Mouse (Mus musculus) liver, embryonic 13.5 days (tissue): ENCODE data around the gene Tmem235. TPM values are rescaled to one million over a fixed set of nuclear protein-coding genes. Genes with fewer than 3 reads are reported as not detected.
A peak's percentile ranks its signal among the peaks of the same experiment; 100 is the strongest.

Experiments
- ATAC-seq: fragments of 200-750 bp; cut with Nextera tagmentation; 2 replicates; pipeline ENCODE4 v1.8.0; 2017; ENCODE audit warnings: low read depth, mild to moderate bottlenecking, moderate number of reproducible peaks, moderate library complexity
- DNase-seq: peaks from one replicate; pipeline ENCODE4 v3.0.0; 2022
- H3K27ac ChIP-seq: fragments of 300-500 bp; sonication (generic); 2 replicates; pipeline ENCODE4 v1.5.1; 2015; ENCODE audit warnings: moderate library complexity, mild to moderate bottlenecking, inconsistent platforms
- H3K27me3 ChIP-seq: fragments of 300-500 bp; sonication (generic); 2 replicates; pipeline ENCODE4 v1.6.1; 2015; ENCODE audit warnings: mild to moderate bottlenecking, inconsistent platforms
- H3K36me3 ChIP-seq: fragments of 300-500 bp; sonication (generic); 2 replicates; pipeline ENCODE4 v1.6.1; 2015; ENCODE audit warnings: mild to moderate bottlenecking, inconsistent platforms
- H3K4me1 ChIP-seq: fragments of 300-500 bp; sonication (generic); replicated peaks from 2 replicates; pipeline ENCODE4 v1.6.1; 2015; ENCODE audit warnings: inconsistent platforms
- H3K4me2 ChIP-seq: fragments of 300-500 bp; sonication (generic); 2 replicates; pipeline ENCODE4 v1.6.1; 2015; ENCODE audit warnings: inconsistent platforms, mild to moderate bottlenecking, moderate library complexity
- H3K4me3 ChIP-seq: fragments of 300-500 bp; sonication (generic); replicated peaks from 2 replicates; pipeline ENCODE4 v1.5.1; 2015; ENCODE audit warnings: mild to moderate bottlenecking, inconsistent platforms
- H3K9ac ChIP-seq: fragments of 300-500 bp; sonication (generic); 2 replicates; pipeline ENCODE4 v1.6.1; 2015; ENCODE audit warnings: mild to moderate bottlenecking, inconsistent platforms
- H3K9me3 ChIP-seq: fragments of 300-500 bp; sonication (generic); replicated peaks from 2 replicates; pipeline ENCODE4 v1.6.1; 2016; ENCODE audit warnings: inconsistent platforms
- WGBS: fragments of 180-500 bp; shearing (Covaris S2); methylation state at CpG from one replicate; pipeline ENCODE4 v1.1.7; 2015; ENCODE audit not compliant: insufficient replicate concordance; 5-methylcytosine and 5-hydroxymethylcytosine counted together
- polyA plus RNA-seq: library from polyadenylated mRNA; unstranded; fragments of >200 nt; fragmentation: Nextera tagmentation; extraction: Ambion mirVana; gene quantifications from 2 replicates; pipeline ENCODE4 v1.2.1, GENCODE M21; 2015

Gene Tmem235
- polyA plus RNA-seq, 1 experiment from 2014 or later: not detected

- no peak for DNase-seq
- H3K4me2 ChIP-seq: no peak overlapping the region
- H3K4me1 ChIP-seq: peaks cover 9% of the 10 kb centered on the region
- H3K9me3 ChIP-seq: no peaks in the 10 kb centered on the region
- 26% methylated on average over 2 of the region's 2 CpGs for WGBS
- H3K27ac ChIP-seq: no peak overlapping the region
- peaks cover 53% of the 10 kb centered on the region for H3K27me3 ChIP-seq
- H3K9ac ChIP-seq: no peak overlapping the region
- no peaks in the 10 kb centered on the region for H3K36me3 ChIP-seq
- no peak for ATAC-seq
- H3K4me3 ChIP-seq: no peak overlapping the region
These were observed 4.3 kb downstream of the Tmem235 start for GRCm38 (mm10) chr11:117864805-117865204.

- Histone ChIP-seq H3K9ac (no peak overlapping the region), H3K27me3 (peaks cover 44% of the 10 kb centered on the region), H3K36me3 (no peaks in the 10 kb centered on the region), H3K4me2 (no peak overlapping the region), H3K27ac (no peak overlapping the region), H3K9me3 (no peaks in the 10 kb centered on the region), H3K4me3 (no peak overlapping the region), H3K4me1 (peaks cover 3% of the 10 kb centered on the region; the same call in 1 of the 2 replicates)
- WGBS: 57% methylated on average over 6 of the region's 6 CpGs
- ATAC-seq: no peak
- no peak for DNase-seq
These were observed 5.4 kb downstream of the Tmem235 start for GRCm38 (mm10) chr11:117865988-117866387.

- H3K4me3 ChIP-seq: no peak overlapping the region
- H3K27ac ChIP-seq: no peak overlapping the region
- DNase-seq (peak; percentile 29), ATAC-seq (no peak)
- H3K4me2 ChIP-seq: no peak overlapping the region
- H3K4me1 ChIP-seq: peaks cover 28% of the 10 kb centered on the region
- H3K9ac ChIP-seq: no peak overlapping the region
- WGBS: 39% methylated on average over 12 of the region's 12 CpGs
- peaks cover 32% of the 10 kb centered on the region for H3K27me3 ChIP-seq
- H3K9me3 ChIP-seq: no peaks in the 10 kb centered on the region
- H3K36me3 ChIP-seq: no peaks in the 10 kb centered on the region
These were observed 10.3 kb downstream of the Tmem235 start for GRCm38 (mm10) chr11:117870688-117871365.

- 42% methylated on average over 5 of the region's 5 CpGs for WGBS
- Histone ChIP-seq H3K4me1 (peaks cover 28% of the 10 kb centered on the region), H3K4me3 (no peak overlapping the region), H3K27ac (no peak overlapping the region), H3K9me3 (no peaks in the 10 kb centered on the region), H3K36me3 (no peaks in the 10 kb centered on the region), H3K9ac (no peak overlapping the region), H3K4me2 (no peak overlapping the region), H3K27me3 (peaks cover 31% of the 10 kb centered on the region)
- ATAC-seq (no peak), DNase-seq (no peak)
These were observed 10.8 kb downstream of the Tmem235 start for GRCm38 (mm10) chr11:117871376-117871775.

DNA sequence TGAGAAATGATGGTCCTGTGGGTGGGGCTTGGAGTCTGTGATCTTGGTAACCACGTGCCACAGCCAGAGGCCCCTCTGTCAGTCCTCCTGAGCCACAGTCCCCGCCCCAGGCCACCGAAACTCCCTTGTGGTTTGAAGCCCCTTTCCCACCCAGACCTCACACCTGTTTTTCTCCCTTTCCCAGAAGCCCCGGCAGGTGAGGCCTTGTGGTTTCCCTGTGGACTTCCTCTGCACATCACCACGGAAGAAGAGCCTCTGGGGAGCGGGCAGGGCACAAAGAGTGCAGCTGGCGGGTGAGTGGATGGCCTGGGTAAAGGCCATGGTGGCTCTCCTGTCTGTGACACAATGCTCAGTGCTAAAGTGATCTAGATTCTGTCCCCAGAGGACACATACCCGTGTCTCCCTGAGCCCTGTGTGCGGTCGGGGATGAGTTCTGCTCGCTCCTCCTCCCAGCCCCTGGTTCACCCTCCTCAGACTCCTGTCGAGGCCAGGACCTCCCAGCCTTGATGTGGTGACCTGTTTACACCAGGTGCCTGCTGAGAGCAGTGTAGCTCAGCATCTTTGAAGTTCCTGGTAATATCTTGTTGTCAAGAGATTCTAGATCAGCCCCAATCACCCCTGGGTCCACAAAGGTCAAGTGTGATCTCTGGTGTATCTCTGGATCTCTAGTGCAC is 11.5 kb downstream of the Tmem235 start:
- Histone ChIP-seq H3K4me1 (peaks cover 33% of the 10 kb centered on the region), H3K36me3 (no peaks in the 10 kb centered on the region), H3K27me3 (peaks cover 31% of the 10 kb centered on the region), H3K9me3 (no peaks in the 10 kb centered on the region), H3K27ac (no peak overlapping the region), H3K9ac (no peak overlapping the region), H3K4me2 (no peak overlapping the region), H3K4me3 (no peak overlapping the region)
- DNase-seq (no peak), ATAC-seq (no peak)
- 30% methylated on average over 12 of the region's 12 CpGs for WGBS

- Histone ChIP-seq H3K27ac (no peak within 1 kb of the TSS), H3K4me1 (peaks cover 43% of the 10 kb centered on the region), H3K4me3 (peak within 1 kb of the TSS; percentile 62), H3K4me2 (peak within 1 kb of the TSS; percentile 74), H3K27me3 (peaks cover 31% of the 10 kb centered on the region), H3K9me3 (no peaks in the 10 kb centered on the region), H3K9ac (peak within 1 kb of the TSS; percentile 61), H3K36me3 (no peaks in the 10 kb centered on the region)
- DNase-seq (no peak), ATAC-seq (peak; percentile 50)
- 2% methylated on average over 51 of the region's 51 CpGs for WGBS
These were observed 12.5 kb downstream of the Tmem235 start, which contains the start of gene Tha1 for GRCm38 (mm10) chr11:117872861-117873608. TSS of gene Tha1 (minus strand) at chr11:117873481.

DNA sequence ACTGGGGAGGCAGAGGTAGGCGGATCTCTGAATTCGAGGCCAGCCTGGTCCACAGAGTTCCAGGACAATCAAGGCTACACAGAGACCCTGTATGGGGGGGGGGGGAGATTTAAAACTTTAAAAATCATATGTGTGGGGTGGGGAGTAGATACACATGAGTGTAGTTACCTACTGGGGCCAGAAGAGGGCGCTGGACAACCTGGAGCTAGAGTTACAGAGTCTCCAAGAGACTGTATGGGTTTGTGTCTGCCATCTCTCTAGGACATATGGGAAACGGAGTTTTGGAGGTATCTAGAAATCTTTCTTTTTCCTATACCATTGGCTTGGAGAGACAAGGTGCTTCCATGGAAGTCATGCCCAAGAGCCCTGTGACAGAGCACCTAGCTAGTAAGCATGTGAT is 13.9 kb downstream of the Tmem235 start:
- no peak for DNase-seq
- no peak overlapping the region for H3K4me3 ChIP-seq
- H3K9me3 ChIP-seq: no peaks in the 10 kb centered on the region
- no peak overlapping the region for H3K4me2 ChIP-seq
- H3K36me3 ChIP-seq: no peaks in the 10 kb centered on the region
- 46% methylated on average over 4 of the region's 4 CpGs for WGBS
- peaks cover 34% of the 10 kb centered on the region for H3K27me3 ChIP-seq
- no peak for ATAC-seq
- H3K4me1 ChIP-seq: peaks cover 56% of the 10 kb centered on the region
- H3K9ac ChIP-seq: no peak overlapping the region
- H3K27ac ChIP-seq: no peak overlapping the region

- Histone ChIP-seq H3K27me3 (peaks cover 34% of the 10 kb centered on the region), H3K4me2 (no peak overlapping the region), H3K9ac (no peak overlapping the region), H3K9me3 (no peaks in the 10 kb centered on the region), H3K27ac (no peak overlapping the region), H3K4me3 (no peak overlapping the region), H3K36me3 (no peaks in the 10 kb centered on the region), H3K4me1 (peaks cover 60% of the 10 kb centered on the region)
- ATAC-seq (no peak), DNase-seq (no peak)
- WGBS: 47% methylated on average over 6 of the region's 6 CpGs
These were observed 15.1 kb downstream of the Tmem235 start for GRCm38 (mm10) chr11:117875681-117876080.

GRCm38 (mm10) chr11:117877917-117878745 is 17.6 kb downstream of the Tmem235 start:
- no peak for DNase-seq
- peak overlapping the region; percentile 26; the same call in 1 of the 2 replicates for H3K9ac ChIP-seq
- peaks cover 10% of the 10 kb centered on the region for H3K27me3 ChIP-seq
- ATAC-seq: peak; percentile 26; the same call in 1 of the 2 replicates
- peaks cover 55% of the 10 kb centered on the region for H3K4me1 ChIP-seq
- WGBS: 6% methylated on average over 13 of the region's 13 CpGs
- no peaks in the 10 kb centered on the region for H3K9me3 ChIP-seq
- H3K4me3 ChIP-seq: no peak overlapping the region
- no peaks in the 10 kb centered on the region for H3K36me3 ChIP-seq
- H3K4me2 ChIP-seq: peak overlapping the region; percentile 41
- peak overlapping the region; percentile 66 for H3K27ac ChIP-seq

DNA sequence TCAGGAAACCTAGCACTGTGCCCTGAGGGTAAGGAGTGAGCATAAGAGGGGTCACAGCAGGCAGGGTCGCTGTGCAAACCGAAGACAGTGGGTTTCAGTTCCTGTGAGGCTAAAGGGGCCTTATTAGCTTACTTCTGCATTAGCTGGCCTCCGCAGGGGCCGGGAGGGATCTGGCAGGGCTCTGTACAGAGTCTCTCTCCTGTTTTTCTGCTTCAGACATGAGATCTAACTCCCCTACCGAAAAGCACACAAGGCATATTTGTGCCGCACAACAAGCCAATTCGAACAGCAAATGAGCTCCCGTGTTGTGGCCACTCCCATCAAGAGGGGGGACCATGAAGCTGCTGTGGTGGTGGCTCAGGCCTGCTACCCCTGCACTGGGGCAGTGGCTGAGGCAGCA is 18.3 kb downstream of the Tmem235 start:
- 12% methylated on average over 8 of the region's 8 CpGs for WGBS
- no peaks in the 10 kb centered on the region for H3K9me3 ChIP-seq
- no peak overlapping the region for H3K4me3 ChIP-seq
- peaks cover 51% of the 10 kb centered on the region for H3K4me1 ChIP-seq
- no peaks in the 10 kb centered on the region for H3K36me3 ChIP-seq
- H3K27ac ChIP-seq: peak overlapping the region; percentile 66
- DNase-seq (no peak), ATAC-seq (no peak)
- H3K9ac ChIP-seq: no peak overlapping the region
- 0 out of 2 replicates have a peak, but pooled peaks cover 3% of the 10 kb centered on the region for H3K27me3 ChIP-seq
- H3K4me2 ChIP-seq: peak overlapping the region; percentile 41
